Mouse (Mus musculus): ENCODE data around the gene Ccdc155.

DNA sequence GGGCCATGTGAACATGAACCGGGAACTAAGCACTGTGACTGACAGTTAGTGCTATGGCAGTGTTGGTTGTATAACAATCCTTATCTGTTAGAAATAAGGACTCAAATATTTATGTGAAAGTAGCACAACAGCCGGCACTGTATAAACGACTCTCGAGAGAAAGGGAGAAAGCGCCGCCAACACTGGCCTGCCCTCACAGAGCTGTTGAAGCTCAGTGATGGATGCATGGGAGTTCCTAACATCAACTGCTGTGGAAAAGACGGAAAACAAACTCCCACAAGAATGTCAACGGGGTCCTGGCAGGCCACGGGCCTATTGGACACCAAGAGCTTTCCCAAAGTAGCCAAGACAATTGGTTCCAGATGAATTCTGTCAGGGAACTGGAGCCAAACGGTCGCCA is 53.4 kb downstream of the Ccdc155 start:
- TF ChIP-seq POLR2A (IDR thresholded peaks at IDR 0.05; ENCODE audit: borderline replicate concordance, extremely low read depth, insufficient read depth, insufficient read length, poor library complexity, severe bottlenecking) (no peak), CTCF (IDR thresholded peaks at IDR 0.05; ENCODE audit: borderline replicate concordance, extremely low read depth, insufficient read depth, insufficient read length) (no peak)

Measured in brain, embryonic 14.5 days (tissue).